13 mouse cellular contexts compared by ENCODE assay signal in the genomic region with DNA sequence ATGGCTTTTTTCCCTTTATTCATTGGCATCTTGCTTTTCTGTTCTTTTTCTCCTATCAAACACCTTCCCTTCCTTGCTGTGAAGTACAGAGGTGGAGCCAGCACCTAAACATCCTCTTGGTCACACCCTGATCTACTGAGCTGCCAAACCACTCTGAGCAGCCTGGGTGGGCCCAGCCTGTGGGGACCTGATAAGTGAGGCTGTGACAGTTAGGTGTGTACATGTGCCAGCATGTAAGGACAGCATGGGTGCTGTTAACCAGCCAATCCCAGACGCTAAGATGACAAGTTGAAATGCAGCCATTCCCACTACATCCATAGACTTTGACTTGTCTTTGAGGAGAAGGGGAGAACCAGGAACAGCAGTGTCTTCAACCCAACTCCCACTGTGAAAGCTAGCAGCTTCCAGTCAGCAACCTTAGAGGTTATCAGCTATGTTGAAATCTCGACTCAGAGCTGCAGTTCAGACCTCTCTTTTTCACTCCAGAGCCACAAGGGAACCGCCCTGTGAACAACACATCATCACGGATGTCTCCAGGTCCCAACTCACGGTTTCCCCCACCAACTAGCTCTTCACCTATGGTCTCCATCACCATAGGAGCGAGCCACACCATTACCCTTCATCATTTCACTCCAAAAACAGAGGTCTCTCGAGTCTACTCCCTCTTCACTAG. TPM values are rescaled to one million over a fixed set of nuclear protein-coding genes. Genes with fewer than 3 reads are reported as not detected.
A peak's percentile ranks its signal among the peaks of the same experiment; 100 is the strongest.
DNase-seq lines count a peak whose midpoint lies in the region; ATAC-seq and TF ChIP-seq lines count a peak whose summit lies in the region.
"Had no signal": no experiment of that assay in that cellular context is flagged by ENCODE, and none has a peak within 500 bp of the region (broad histone marks: within the 10 kb centered on the region; RNA-seq: fewer than 3 reads in every experiment).

No protein-coding gene starts in this region.

- no peak overlapping the region for H3K27ac ChIP-seq in embryonic facial prominence, embryonic 12.5 days
- no peak overlapping the region; the same call in 1 of the 2 replicates for H3K27ac ChIP-seq in embryonic facial prominence, embryonic 10.5 days (replicated peaks)
- no peak overlapping the region; the same call in 1 of the 2 replicates for H3K27ac ChIP-seq in midbrain, embryonic 11.5 days (ENCODE audit: low read depth, low read length)
- H3K27ac ChIP-seq in midbrain, embryonic 14.5 days (replicated peaks; ENCODE audit: low read depth, low read length): no peak overlapping the region
- peak overlapping the region; percentile 97 for H3K27ac ChIP-seq in liver, postnatal 0 days (ENCODE audit: low read depth)
- H3K27ac ChIP-seq: hindbrain, embryonic 14.5 days had no signal

- 0 out of 2 replicates have a peak, but pooled peaks have one; percentile 67 for ATAC-seq in embryonic facial prominence, embryonic 12.5 days (ENCODE audit: insufficient number of reproducible peaks, insufficient read depth, low FRiP score, low TSS enrichment)
- 0 out of 2 replicates have a peak, but pooled peaks have one; percentile 38 for ATAC-seq in midbrain, embryonic 11.5 days (ENCODE audit: low FRiP score)
- ATAC-seq in midbrain, embryonic 14.5 days (ENCODE audit: low FRiP score, low TSS enrichment): no peak
- ATAC-seq in liver, postnatal 0 days: peak; percentile 100

- TF ChIP-seq CTCF in liver, postnatal 0 days (IDR thresholded peaks at IDR 0.05; ENCODE audit: low read depth): no peak

- H3K36me3 ChIP-seq in embryonic facial prominence, embryonic 12.5 days: no peaks in the 10 kb centered on the region
- H3K36me3 ChIP-seq in embryonic facial prominence, embryonic 10.5 days (replicated peaks): no peaks in the 10 kb centered on the region
- no peaks in the 10 kb centered on the region for H3K36me3 ChIP-seq in midbrain, embryonic 11.5 days (ENCODE audit: control insufficient read depth, insufficient read depth, low read length)
- no peaks in the 10 kb centered on the region for H3K36me3 ChIP-seq in midbrain, embryonic 14.5 days (ENCODE audit: control insufficient read depth, insufficient read depth, low read length)
- no peaks in the 10 kb centered on the region for H3K36me3 ChIP-seq in liver, postnatal 0 days (replicated peaks; ENCODE audit: insufficient read depth, low read length)

- no peaks in the 10 kb centered on the region for H3K4me1 ChIP-seq in embryonic facial prominence, embryonic 12.5 days
- no peaks in the 10 kb centered on the region for H3K4me1 ChIP-seq in embryonic facial prominence, embryonic 10.5 days
- no peaks in the 10 kb centered on the region for H3K4me1 ChIP-seq in midbrain, embryonic 11.5 days (ENCODE audit: control insufficient read depth, insufficient read depth, low read length)
- no peaks in the 10 kb centered on the region for H3K4me1 ChIP-seq in midbrain, embryonic 14.5 days (ENCODE audit: control insufficient read depth, insufficient read depth, low read length)
- H3K4me1 ChIP-seq in liver, postnatal 0 days (ENCODE audit: insufficient read depth): peaks cover 25% of the 10 kb centered on the region; the same call in 1 of the 2 replicates
- H3K4me1 ChIP-seq: megakaryocyte, embryonic 14.5 days had no signal

- no peak overlapping the region for H3K9ac ChIP-seq in embryonic facial prominence, embryonic 12.5 days
- H3K9ac ChIP-seq in midbrain, embryonic 11.5 days (ENCODE audit: low read length): no peak overlapping the region
- H3K9ac ChIP-seq in midbrain, embryonic 14.5 days (replicated peaks; ENCODE audit: low read length): no peak overlapping the region
- peak overlapping the region; percentile 42; the same call in 1 of the 2 replicates for H3K9ac ChIP-seq in liver, postnatal 0 days (replicated peaks)
- H3K9ac ChIP-seq: hindbrain, embryonic 14.5 days had no signal

- 80% methylated on average over 7 of the region's 7 CpGs for WGBS in embryonic facial prominence, embryonic 12.5 days
- WGBS in embryonic facial prominence, embryonic 10.5 days: 80% methylated on average over 7 of the region's 7 CpGs
- WGBS in midbrain, embryonic 11.5 days: 87% methylated on average over 7 of the region's 7 CpGs
- WGBS in midbrain, embryonic 14.5 days: 87% methylated on average over 7 of the region's 7 CpGs
- WGBS in liver, postnatal 0 days (ENCODE audit: insufficient replicate concordance): 58% methylated on average over 7 of the region's 7 CpGs

- TF ChIP-seq EP300 in liver, postnatal 0 days (IDR thresholded peaks at IDR 0.05; ENCODE audit: low read depth): peak; percentile 97

- no peaks in the 10 kb centered on the region for H3K27me3 ChIP-seq in embryonic facial prominence, embryonic 12.5 days
- no peaks in the 10 kb centered on the region for H3K27me3 ChIP-seq in embryonic facial prominence, embryonic 10.5 days (replicated peaks; ENCODE audit: low read depth, poor library complexity, severe bottlenecking)
- H3K27me3 ChIP-seq in midbrain, embryonic 11.5 days (ENCODE audit: control insufficient read depth, insufficient read depth, low read length): no peaks in the 10 kb centered on the region
- H3K27me3 ChIP-seq in midbrain, embryonic 14.5 days (ENCODE audit: control insufficient read depth, insufficient read depth, low read length): no peaks in the 10 kb centered on the region
- no peaks in the 10 kb centered on the region for H3K27me3 ChIP-seq in liver, postnatal 0 days (ENCODE audit: insufficient read depth, low read length)

- no peak overlapping the region for H3K4me3 ChIP-seq in embryonic facial prominence, embryonic 12.5 days
- no peak overlapping the region for H3K4me3 ChIP-seq in embryonic facial prominence, embryonic 10.5 days
- no peak overlapping the region for H3K4me3 ChIP-seq in midbrain, embryonic 11.5 days (ENCODE audit: low read depth, low read length)
- no peak overlapping the region for H3K4me3 ChIP-seq in midbrain, embryonic 14.5 days (replicated peaks; ENCODE audit: low read depth, low read length)
- no peak overlapping the region for H3K4me3 ChIP-seq in liver, postnatal 0 days (ENCODE audit: low read depth, low read length)
- H3K4me3 ChIP-seq: megakaryocyte, embryonic 14.5 days had no signal

- no peaks in the 10 kb centered on the region for H3K9me3 ChIP-seq in embryonic facial prominence, embryonic 12.5 days
- no peaks in the 10 kb centered on the region for H3K9me3 ChIP-seq in embryonic facial prominence, embryonic 10.5 days
- H3K9me3 ChIP-seq in midbrain, embryonic 11.5 days (ENCODE audit: control insufficient read depth, low read length): no peaks in the 10 kb centered on the region
- H3K9me3 ChIP-seq in midbrain, embryonic 14.5 days (ENCODE audit: control insufficient read depth, low read length): no peaks in the 10 kb centered on the region
- H3K9me3 ChIP-seq in liver, postnatal 0 days (ENCODE audit: low read length): no peaks in the 10 kb centered on the region

- no peak overlapping the region for H3K4me2 ChIP-seq in embryonic facial prominence, embryonic 12.5 days (replicated peaks)
- H3K4me2 ChIP-seq in midbrain, embryonic 11.5 days: no peak overlapping the region
- no peak overlapping the region for H3K4me2 ChIP-seq in midbrain, embryonic 14.5 days (ENCODE audit: low read length)
- peak overlapping the region; percentile 45 for H3K4me2 ChIP-seq in liver, postnatal 0 days (ENCODE audit: low read depth, low read length)
- H3K4me2 ChIP-seq: hindbrain, embryonic 14.5 days had no signal

- no peak for DNase-seq in embryonic facial prominence, embryonic 10.5 days (ENCODE audit: low spot score)
- no peak for DNase-seq in midbrain, embryonic 11.5 days (ENCODE audit: low spot score, missing footprints)
- no peak for DNase-seq in midbrain, embryonic 14.5 days
- DNase-seq in liver, postnatal 0 days: peak; percentile 85
- peak; percentile 50 for DNase-seq in yolk sac, embryonic 10.5 days (ENCODE audit: low spot score)
- DNase-seq in gastrocnemius, postnatal 10 days: no peak
- no peak for DNase-seq in testis, postnatal 10 days (ENCODE audit: low spot score)
- DNase-seq: cerebellum, adult 11-12 months; kidney, postnatal 14 days; right cerebral cortex, adult 18-20 months had no signal

RNA-seq across cellular contexts. Expression of a gene that starts 10.3 kb away (rescaled TPM):
- polyA plus RNA-seq in embryonic facial prominence, embryonic 12.5 days (2016; fragmentation: Nextera tagmentation; extraction: Ambion mirVana): 165 and 167 TPM in 2 replicates
- polyA plus RNA-seq in embryonic facial prominence, embryonic 10.5 days (2016; fragmentation: Nextera tagmentation; extraction: Ambion mirVana): 193 and 202 TPM in 2 replicates
- polyA plus RNA-seq in midbrain, embryonic 11.5 days (2014; fragmentation: Nextera tagmentation; extraction: Ambion mirVana): 208 and 216 TPM in 2 replicates
- 39.8 and 57.5 TPM in 2 replicates for polyA plus RNA-seq in midbrain, embryonic 14.5 days (2014; fragmentation: Nextera tagmentation; extraction: Ambion mirVana)
- polyA plus RNA-seq in liver, postnatal 0 days (2015; fragmentation: Nextera tagmentation; extraction: Ambion mirVana): 47.8 and 53.8 TPM in 2 replicates
- 10 to 100 TPM in 1 of 2 experiments, 1 to 10 TPM in 1; 7.8 to 12.1 TPM for total RNA-seq in gastrocnemius, postnatal 10 days (2021)

RNA-seq across cellular contexts. Expression of a gene that starts 50.4 kb away (rescaled TPM):
- 168 and 174 TPM in 2 replicates for polyA plus RNA-seq in embryonic facial prominence, embryonic 12.5 days (2016; fragmentation: Nextera tagmentation; extraction: Ambion mirVana)
- polyA plus RNA-seq in embryonic facial prominence, embryonic 10.5 days (2016; fragmentation: Nextera tagmentation; extraction: Ambion mirVana): 166 and 187 TPM in 2 replicates
- polyA plus RNA-seq in midbrain, embryonic 11.5 days (2014; fragmentation: Nextera tagmentation; extraction: Ambion mirVana): 219 and 241 TPM in 2 replicates
- 32.9 and 47.8 TPM in 2 replicates for polyA plus RNA-seq in midbrain, embryonic 14.5 days (2014; fragmentation: Nextera tagmentation; extraction: Ambion mirVana)
- polyA plus RNA-seq in liver, postnatal 0 days (2015; fragmentation: Nextera tagmentation; extraction: Ambion mirVana): 86.5 and 88.3 TPM in 2 replicates
- total RNA-seq in gastrocnemius, postnatal 10 days (2021): 10 to 100 TPM; 24.1 to 33.2 TPM

RNA-seq across cellular contexts. Expression of a gene that starts 50.5 kb away (rescaled TPM):
- polyA plus RNA-seq in embryonic facial prominence, embryonic 12.5 days (2016; fragmentation: Nextera tagmentation; extraction: Ambion mirVana): 22.2 and 24.5 TPM in 2 replicates
- polyA plus RNA-seq in embryonic facial prominence, embryonic 10.5 days (2016; fragmentation: Nextera tagmentation; extraction: Ambion mirVana): 18.1 and 18.3 TPM in 2 replicates
- polyA plus RNA-seq in midbrain, embryonic 11.5 days (2014; fragmentation: Nextera tagmentation; extraction: Ambion mirVana): 21.7 and 26.2 TPM in 2 replicates
- polyA plus RNA-seq in midbrain, embryonic 14.5 days (2014; fragmentation: Nextera tagmentation; extraction: Ambion mirVana): 5.6 and 11.2 TPM in 2 replicates
- polyA plus RNA-seq in liver, postnatal 0 days (2015; fragmentation: Nextera tagmentation; extraction: Ambion mirVana): 2.8 and 3.2 TPM in 2 replicates
- 1 to 10 TPM; 4.9 to 7.4 TPM for total RNA-seq in gastrocnemius, postnatal 10 days (2021)

Comparison
In these comparisons a context has a peak if more than half of its experiments do, and no peak if none do; other contexts are left out.
1. DNase-seq: peak in liver, postnatal 0 days (single experiment) and yolk sac, embryonic 10.5 days (single experiment); none in embryonic facial prominence, embryonic 10.5 days (single experiment), midbrain, embryonic 11.5 days (single experiment), midbrain, embryonic 14.5 days (single experiment), gastrocnemius, postnatal 10 days (single experiment) and testis, postnatal 10 days (single experiment).